Mouse (Mus musculus): ENCODE results near the gene Nrbf2.

DNA sequence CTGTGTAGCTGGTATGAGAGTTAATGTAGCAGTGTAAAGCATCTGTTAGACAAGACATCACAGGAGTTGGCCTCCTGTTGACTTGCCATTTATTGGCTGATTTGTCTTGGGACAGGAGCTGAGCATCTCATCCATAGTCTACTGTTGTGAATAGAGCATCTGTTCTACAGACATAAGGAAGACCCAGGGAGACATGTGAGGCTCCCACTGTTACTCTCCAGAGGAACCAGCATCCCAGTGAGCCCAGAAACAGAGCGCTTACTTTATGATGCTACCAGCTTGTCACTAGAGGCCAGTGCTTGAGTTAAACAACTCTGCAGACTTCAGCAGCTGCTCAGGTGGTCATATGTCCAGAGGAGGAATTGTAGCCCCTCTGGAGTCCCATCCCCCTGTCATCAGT lies 32.0 kb downstream of the Nrbf2 start:
- TF ChIP-seq POLR2A (IDR thresholded peaks at IDR 0.05; ENCODE audit: insufficient read length, low read depth): no peak
- TF ChIP-seq TCF3 (IDR thresholded peaks at IDR 0.05; ENCODE audit: insufficient read length, low read depth): no peak

Measured in myocyte (in vitro differentiated cells).